Mouse (Mus musculus): ENCODE measurements around the gene H2al1e.
"Not testable (repeated sequence)": the region's sequence is repeated elsewhere in the genome, so short reads cannot be mapped to it uniquely, and the experiment has no call there.

H2al1e gene

DNA sequence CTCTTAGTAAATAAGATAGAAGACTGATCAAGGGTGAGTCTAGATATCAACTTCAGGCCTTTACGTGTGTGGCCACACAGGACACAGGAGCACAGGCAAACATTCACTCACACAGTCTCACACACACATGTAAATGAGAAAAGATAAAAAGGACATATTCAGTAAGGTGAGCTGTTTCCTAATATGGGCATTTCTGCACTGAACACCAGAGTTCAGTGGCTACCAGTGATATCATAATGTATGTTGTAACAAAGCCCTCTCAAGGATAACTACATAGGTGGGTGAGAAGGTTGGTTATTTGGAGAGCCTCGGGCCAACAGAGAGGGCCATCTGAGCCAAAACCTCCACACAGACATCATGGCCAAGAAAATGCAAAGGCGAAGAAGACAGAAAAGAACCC lies at the start of gene H2al1e:
H2al1e (plus strand) TSS at position 301 of the 400 bp plus-strand sequence.
- DNase-seq (ENCODE audit: low spot score) = not testable (repeated sequence)

DNA sequence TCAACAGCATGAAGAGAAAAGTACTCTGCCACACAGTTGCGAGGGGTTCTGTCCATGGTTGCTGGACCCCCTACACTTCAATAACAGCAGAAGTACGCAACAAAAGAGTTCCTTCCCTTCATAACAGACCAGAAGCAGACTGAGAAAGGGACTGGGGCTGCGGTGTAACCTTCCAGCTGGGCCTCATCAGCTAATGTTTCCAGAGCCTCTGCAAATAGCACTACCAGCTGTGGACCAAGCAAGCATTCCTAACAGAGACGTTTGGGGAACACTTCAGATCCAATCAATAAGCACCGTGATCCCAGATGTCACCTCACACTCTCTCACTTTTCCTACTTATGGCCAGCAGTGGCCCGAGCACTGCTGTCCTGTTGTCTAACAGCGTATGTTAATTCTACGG lies 46.8 kb upstream of the H2al1e start:
- DNase-seq (ENCODE audit: low spot score) = no peak

DNA sequence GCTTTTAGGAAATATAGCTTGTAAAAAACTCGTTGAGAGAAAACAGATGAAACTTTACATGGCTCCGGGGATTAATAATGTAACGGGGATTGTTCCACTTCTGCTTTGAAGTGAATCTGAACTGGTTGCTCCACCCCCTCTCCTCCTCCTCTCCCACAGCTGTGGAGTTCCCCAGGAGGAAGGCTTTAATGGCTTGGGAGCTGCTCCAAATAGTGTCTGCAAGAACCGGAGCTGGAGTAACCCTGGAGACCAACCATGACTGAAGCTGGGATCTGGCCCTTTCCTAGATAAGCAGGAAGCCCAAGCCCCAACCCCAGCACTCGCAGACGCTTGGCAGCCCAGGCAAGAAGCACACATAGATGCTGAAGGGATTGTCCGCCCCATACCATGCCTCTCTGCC lies 43.9 kb upstream of the H2al1e start:
- DNase-seq (ENCODE audit: low spot score) = no peak

DNA sequence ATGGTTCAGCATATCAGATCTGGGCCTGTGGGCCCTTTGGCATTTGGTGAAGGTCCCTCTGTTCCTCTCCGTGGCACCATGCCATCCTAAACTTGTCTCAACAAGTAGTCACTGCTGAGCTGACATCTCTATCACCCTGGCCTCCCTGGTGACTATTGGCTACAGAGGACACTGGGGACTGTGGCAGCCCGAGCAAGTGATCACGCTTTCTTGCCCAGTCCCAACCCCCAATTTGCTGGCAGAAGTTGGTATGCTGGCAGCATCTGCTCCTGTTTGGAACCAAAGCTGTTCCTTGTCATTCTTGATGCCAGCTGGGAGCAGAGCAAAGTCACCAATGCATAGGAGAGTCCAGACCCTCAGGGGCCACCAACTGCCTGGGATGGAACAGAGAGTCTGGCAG lies 42.7 kb upstream of the H2al1e start:
- DNase-seq (ENCODE audit: low spot score) = no peak

DNA sequence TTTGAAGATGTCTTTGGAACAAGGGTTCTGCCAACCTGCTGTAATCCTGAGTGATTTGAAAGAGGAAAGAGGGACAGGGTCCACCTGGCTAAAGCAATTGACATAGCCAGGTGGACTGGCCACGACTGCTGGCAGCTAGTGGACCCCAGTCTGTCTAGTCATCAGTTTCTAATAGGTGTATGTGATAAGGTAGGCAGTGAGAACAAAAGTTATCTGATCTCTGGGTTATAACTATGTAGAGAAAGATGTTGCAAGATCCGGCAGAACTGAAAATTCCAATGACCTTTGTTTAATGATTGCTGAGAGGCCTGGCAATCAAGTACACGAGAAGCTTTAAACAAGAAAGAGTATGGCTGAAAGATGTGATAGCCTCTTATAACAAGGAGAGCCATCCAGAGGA lies 38.5 kb upstream of the H2al1e start:
- DNase-seq (ENCODE audit: low spot score) = no peak

DNA sequence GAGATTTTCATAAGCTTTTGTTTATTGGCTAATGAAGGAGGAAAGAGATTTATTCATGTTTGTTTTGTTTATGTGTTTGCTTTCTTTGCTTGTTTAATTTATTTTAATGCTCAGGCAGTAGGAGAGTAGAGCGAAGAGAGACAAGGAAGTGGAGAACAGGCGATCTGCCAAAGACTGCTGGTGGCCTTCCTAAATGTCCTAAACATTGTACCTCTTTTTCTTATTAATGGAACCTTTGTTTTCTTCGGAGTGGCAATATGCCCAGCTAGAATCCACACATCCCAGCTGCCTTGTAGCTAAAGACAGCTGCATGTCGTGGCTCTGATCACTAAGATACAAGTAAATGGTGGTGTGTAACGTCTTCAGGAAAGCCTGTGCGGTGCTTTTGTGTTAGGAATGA lies 34.7 kb upstream of the H2al1e start:
- no peak for DNase-seq (ENCODE audit: low spot score)

DNA sequence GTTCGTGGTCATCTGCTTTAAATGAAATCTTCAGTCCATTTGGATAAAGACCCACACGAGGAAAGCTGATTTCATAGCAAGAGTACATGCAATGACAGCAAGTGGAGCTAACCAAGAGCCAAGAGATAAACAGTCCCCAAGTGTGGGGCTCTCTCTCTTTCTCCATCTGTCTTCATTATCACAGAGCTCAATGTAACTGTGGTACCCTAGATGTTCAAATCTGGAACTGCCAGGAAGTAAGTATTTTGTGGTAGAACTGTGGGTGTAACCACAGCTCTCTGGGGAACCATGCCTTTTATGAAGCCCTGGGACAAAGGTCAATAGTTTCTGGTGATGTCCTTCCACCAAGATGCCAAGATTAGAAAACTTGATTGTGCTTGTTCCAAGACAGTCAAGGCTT lies 31.0 kb upstream of the H2al1e start:
- DNase-seq (ENCODE audit: low spot score) = no peak

DNA sequence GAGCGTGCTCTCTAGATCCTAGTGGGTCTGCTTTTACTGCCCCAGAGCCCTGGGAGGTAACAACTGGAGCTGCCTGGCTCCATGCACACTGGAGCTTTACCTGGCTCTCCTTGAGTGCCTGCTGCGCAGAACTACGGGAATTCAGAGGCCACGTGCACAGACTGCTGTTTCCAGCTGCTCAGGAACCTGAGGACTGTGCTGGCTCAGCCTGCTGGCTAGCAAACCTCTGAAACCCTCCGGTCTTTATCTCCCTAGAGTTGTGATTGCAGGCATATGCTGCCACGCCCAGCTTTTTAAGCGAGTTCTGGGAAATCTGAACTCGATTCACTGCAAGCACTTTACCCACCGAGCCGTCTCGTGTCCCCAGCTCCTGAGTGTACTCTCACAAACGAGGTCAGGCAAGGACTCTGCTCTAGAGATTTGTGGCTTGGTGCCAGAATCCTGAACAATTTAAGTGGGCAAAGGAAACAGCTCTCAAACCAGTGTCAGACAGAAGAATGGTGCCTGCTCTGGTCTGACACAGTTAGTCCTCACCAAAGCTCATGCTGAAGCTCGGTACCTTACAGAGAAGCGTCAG lies 23.3 kb upstream of the H2al1e start:
- no peak for DNase-seq (ENCODE audit: low spot score)

DNA sequence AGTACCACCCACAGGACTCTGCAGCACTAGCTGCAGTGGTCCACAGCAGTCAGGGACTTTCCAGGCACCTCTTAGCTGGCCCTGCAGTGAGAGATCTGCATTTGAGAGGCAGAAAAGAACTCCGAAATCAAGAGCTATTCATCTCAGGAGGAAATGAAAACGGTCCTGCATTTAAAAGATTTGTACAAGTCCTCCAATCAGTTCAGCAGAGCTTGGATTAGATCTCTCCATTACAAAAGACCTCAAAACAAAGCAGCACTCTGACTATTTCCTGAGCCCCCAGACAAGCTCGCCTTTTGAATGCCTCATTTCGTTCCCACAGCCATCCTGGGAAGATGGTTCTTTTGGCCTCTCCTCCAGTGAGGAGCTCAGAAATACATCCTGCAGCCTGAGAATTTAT lies 22.5 kb upstream of the H2al1e start:
- DNase-seq (ENCODE audit: low spot score) = no peak

DNA sequence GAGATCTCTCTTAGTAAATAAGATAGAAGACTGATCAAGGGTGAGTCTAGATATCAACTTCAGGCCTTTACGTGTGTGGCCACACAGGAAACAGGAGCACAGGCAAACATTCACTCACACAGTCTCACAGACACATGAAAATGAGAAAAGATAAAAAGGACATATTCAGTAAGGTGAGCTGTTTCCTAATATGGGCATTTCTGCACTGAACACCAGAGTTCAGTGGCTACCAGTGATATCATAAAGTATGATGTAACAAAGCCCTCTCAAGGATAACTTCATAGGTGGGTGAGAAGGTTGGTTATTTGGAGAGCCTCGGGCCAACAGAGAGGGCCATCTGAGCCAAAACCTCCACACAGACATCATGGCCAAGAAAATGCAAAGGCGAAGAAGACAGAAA lies 12.8 kb upstream of the H2al1e start, which contains the start of gene H2al1a:
H2al1a (plus strand) TSS at position 301 of the 400 bp plus-strand sequence.
- not testable (repeated sequence) for DNase-seq (ENCODE audit: low spot score)

DNA sequence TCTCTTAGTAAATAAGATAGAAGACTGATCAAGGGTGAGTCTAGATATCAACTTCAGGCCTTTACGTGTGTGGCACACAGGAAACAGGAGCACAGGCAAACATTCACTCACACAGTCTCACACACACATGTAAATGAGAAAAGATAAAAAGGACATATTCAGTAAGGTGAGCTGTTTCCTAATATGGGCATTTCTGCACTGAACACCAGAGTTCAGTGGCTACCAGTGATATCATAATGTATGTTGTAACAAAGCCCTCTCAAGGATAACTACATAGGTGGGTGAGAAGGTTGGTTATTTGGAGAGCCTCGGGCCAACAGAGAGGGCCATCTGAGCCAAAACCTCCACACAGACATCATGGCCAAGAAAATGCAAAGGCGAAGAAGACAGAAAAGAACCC lies 9.6 kb upstream of the H2al1e start, which contains the start of gene H2al1b:
H2al1b (plus strand) TSS at position 301 of the 400 bp plus-strand sequence.
- not testable (repeated sequence) for DNase-seq (ENCODE audit: low spot score)

DNA sequence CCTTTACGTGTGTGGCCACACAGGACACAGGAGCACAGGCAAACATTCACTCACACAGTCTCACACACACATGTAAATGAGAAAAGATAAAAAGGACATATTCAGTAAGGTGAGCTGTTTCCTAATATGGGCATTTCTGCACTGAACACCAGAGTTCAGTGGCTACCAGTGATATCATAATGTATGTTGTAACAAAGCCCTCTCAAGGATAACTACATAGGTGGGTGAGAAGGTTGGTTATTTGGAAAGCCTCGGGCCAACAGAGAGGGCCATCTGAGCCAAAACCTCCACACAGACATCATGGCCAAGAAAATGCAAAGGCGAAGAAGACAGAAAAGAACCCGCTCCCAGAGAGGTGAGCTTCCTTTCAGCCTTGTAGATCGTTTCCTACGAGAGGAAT lies 6.4 kb upstream of the H2al1e start, which contains the start of gene H2al1c:
H2al1c (plus strand) TSS at position 301 of the 400 bp plus-strand sequence.
- DNase-seq (ENCODE audit: low spot score) = not testable (repeated sequence)

DNA sequence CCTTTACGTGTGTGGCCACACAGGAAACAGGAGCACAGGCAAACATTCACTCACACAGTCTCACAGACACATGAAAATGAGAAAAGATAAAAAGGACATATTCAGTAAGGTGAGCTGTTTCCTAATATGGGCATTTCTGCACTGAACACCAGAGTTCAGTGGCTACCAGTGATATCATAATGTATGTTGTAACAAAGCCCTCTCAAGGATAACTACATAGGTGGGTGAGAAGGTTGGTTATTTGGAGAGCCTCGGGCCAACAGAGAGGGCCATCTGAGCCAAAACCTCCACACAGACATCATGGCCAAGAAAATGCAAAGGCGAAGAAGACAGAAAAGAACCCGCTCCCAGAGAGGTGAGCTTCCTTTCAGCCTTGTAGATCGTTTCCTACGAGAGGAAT lies 3.2 kb upstream of the H2al1e start, which contains the start of gene H2al1d:
H2al1d (plus strand) TSS at position 301 of the 400 bp plus-strand sequence.
- DNase-seq (ENCODE audit: low spot score) = not testable (repeated sequence)

DNA sequence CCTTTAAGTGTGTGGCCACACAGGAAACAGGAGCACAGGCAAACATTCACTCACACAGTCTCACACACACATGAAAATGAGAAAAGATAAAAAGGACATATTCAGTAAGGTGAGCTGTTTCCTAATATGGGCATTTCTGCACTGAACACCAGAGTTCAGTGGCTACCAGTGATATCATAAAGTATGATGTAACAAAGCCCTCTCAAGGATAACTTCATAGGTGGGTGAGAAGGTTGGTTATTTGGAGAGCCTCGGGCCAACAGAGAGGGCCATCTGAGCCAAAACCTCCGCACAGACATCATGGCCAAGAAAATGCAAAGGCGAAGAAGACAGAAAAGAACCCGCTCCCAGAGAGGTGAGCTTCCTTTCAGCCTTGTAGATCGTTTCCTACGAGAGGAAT lies 3.1 kb downstream of the H2al1e start, which contains the start of gene H2al1f:
H2al1f (plus strand) TSS at position 301 of the 400 bp plus-strand sequence.
- not testable (repeated sequence) for DNase-seq (ENCODE audit: low spot score)

DNA sequence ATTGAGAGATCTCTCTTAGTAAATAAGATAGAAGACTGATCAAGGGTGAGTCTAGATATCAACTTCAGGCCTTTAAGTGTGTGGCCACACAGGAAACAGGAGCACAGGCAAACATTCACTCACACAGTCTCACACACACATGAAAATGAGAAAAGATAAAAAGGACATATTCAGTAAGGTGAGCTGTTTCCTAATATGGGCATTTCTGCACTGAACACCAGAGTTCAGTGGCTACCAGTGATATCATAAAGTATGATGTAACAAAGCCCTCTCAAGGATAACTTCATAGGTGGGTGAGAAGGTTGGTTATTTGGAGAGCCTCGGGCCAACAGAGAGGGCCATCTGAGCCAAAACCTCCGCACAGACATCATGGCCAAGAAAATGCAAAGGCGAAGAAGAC lies 6.2 kb downstream of the H2al1e start, which contains the start of gene H2al1g:
H2al1g (plus strand) TSS at position 301 of the 400 bp plus-strand sequence.
- DNase-seq (ENCODE audit: low spot score) = not testable (repeated sequence)

DNA sequence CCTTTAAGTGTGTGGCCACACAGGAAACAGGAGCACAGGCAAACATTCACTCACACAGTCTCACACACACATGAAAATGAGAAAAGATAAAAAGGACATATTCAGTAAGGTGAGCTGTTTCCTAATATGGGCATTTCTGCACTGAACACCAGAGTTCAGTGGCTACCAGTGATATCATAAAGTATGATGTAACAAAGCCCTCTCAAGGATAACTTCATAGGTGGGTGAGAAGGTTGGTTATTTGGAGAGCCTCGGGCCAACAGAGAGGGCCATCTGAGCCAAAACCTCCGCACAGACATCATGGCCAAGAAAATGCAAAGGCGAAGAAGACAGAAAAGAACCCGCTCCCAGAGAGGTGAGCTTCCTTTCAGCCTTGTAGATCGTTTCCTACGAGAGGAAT lies 9.5 kb downstream of the H2al1e start, which contains the start of gene H2al1h:
H2al1h (plus strand) TSS at position 301 of the 400 bp plus-strand sequence.
- not testable (repeated sequence) for DNase-seq (ENCODE audit: low spot score)

DNA sequence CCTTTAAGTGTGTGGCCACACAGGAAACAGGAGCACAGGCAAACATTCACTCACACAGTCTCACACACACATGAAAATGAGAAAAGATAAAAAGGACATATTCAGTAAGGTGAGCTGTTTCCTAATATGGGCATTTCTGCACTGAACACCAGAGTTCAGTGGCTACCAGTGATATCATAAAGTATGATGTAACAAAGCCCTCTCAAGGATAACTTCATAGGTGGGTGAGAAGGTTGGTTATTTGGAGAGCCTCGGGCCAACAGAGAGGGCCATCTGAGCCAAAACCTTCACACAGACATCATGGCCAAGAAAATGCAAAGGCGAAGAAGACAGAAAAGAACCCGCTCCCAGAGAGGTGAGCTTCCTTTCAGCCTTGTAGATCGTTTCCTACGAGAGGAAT lies 12.6 kb downstream of the H2al1e start, which contains the start of gene H2al1i:
H2al1i (plus strand) TSS at position 301 of the 400 bp plus-strand sequence.
- DNase-seq (ENCODE audit: low spot score) = not testable (repeated sequence)

DNA sequence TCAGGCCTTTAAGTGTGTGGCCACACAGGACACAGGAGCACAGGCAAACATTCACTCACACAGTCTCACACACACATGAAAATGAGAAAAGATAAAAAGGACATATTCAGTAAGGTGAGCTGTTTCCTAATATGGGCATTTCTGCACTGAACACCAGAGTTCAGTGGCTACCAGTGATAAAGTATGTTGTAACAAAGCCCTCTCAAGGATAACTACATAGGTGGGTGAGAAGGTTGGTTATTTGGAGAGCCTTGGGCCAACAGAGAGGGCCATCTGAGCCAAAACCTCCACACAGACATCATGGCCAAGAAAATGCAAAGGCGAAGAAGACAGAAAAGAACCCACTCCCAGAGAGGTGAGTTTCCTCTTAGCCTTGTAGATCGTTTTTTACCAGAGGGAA lies 15.8 kb downstream of the H2al1e start, which contains the start of gene H2al1j:
H2al1j (plus strand) TSS at position 301 of the 400 bp plus-strand sequence.
- not testable (repeated sequence) for DNase-seq (ENCODE audit: low spot score)

DNA sequence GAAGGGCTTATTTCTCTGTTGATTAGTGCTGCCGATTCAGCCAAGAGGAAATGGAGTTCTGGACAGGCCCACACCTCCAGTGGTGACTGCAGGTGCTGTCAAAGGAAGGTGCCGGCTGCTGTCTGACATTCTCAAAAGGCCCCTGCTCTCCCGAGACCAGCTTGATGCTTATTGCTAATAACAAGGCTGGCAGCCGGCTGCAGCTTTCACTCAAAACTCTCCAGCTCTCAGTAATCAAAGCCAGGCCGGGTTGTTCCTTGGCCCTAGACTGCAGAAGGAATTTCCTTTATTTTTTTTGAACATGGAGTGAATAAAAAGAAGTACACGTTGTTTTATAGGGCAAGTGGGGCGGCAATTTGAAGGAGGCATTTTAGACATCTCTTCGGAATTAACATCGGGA lies 34.0 kb downstream of the H2al1e start:
- no peak for DNase-seq (ENCODE audit: low spot score)

DNA sequence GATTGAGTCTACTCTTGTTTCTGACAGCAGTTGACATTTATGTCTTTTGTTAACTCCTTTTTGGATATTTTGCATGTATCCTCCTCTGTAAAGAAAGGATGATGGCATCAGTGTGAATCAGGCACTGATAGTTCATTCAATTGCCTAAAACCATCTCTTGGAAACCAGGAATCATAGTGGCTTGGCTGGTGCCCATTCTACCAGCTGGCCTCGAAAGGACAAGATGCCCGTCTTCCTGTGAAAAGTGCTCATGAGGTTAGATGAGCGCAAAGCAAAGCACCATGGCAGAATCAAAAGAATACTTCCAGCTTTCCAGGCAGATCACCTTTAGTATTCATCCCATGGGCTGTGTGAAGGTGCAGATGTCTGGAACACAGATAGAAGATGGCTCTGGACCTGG lies 35.0 kb downstream of the H2al1e start:
- DNase-seq (ENCODE audit: low spot score) = no peak

DNA sequence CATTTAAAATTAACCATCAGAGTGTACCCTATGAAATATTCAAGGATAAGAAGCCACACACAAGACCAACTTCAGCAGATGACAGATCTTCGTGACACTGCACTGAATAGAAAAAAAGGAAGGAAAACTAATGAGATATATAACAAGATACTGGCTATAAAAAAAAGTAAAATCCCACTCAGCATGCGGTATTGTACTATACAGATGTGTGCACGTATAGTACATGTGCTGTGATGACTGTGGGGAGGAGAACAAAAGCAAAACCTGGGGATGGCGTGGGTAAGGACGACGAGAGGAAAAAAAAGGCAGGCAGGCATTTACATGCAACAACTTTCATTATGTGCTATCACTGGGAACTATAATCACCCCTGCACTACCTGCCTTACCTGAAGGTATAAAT lies 49.1 kb downstream of the H2al1e start:
- DNase-seq (ENCODE audit: low spot score) = no peak

DNA sequence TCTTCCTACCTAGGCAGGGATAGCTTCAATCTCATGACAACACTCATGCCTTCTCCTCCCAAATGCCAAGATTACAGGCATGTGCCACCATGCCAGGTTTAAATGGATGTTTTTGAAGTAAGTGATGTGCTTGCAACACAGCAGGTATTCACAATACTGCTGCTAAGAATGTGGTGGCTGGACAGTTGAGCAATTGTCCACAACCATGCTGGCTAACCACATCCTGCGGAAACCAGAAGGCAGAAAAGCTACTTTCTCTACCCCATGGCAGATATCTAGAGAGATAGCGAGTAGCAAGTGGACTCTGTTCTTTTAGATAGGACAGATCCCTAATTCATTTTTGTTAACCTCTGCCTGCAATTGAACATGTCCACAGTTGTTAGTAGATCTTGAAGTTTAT lies 49.5 kb downstream of the H2al1e start:
- no peak for DNase-seq (ENCODE audit: low spot score)
